In the genomic region with DNA sequence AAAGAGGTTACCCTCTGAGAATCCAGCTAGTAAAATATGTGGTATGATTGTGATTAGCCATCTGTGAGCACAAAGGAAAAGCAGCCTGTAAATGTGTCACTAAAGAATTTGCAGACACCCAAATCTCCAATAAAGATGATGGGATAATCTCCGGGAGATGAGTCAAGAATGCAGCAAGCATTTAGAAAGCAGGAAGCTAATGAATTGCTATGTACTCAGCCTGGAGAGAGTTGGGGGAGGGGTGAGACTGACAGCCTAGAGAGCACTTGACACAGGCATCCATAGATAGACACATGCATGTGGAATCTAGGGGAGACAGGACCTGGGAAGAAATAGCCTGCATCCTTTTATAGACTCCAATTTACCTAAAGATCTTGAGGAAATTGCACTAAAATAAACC, we compare ENCODE assay signal across 11 mouse cellular contexts.
DNase-seq lines count a peak whose midpoint lies in the region; ATAC-seq and TF ChIP-seq lines count a peak whose summit lies in the region.
"Had no signal": no experiment of that assay in that cellular context is flagged by ENCODE, and none has a peak within 500 bp of the region (broad histone marks: within the 10 kb centered on the region; RNA-seq: fewer than 3 reads in every experiment).

No protein-coding gene starts in this region.

- H3K9ac ChIP-seq in heart, embryonic 13.5 days = no peak overlapping the region
- no peak overlapping the region for H3K9ac ChIP-seq in midbrain, embryonic 13.5 days (replicated peaks)
- no peak overlapping the region for H3K9ac ChIP-seq in midbrain, embryonic 16.5 days (ENCODE audit: low read depth, low read length)
- H3K9ac ChIP-seq in embryonic facial prominence, embryonic 11.5 days (replicated peaks; ENCODE audit: low read length) = no peak overlapping the region
- H3K9ac ChIP-seq in liver, postnatal 0 days (replicated peaks) = no peak overlapping the region
- H3K9ac ChIP-seq: hindbrain, embryonic 13.5 days; liver, embryonic 14.5 days had no signal

- no peak for ATAC-seq in heart, embryonic 13.5 days (ENCODE audit: extremely low read depth, insufficient number of reproducible peaks, low FRiP score, low TSS enrichment)
- peak; percentile 70; the same call in 1 of the 2 replicates for ATAC-seq in midbrain, embryonic 13.5 days
- no peak for ATAC-seq in midbrain, embryonic 16.5 days
- no peak for ATAC-seq in embryonic facial prominence, embryonic 11.5 days (replicated peaks; ENCODE audit: insufficient number of reproducible peaks, low FRiP score, low TSS enrichment, low read depth)
- ATAC-seq in liver, postnatal 0 days = no peak

- no peaks in the 10 kb centered on the region for H3K9me3 ChIP-seq in heart, embryonic 13.5 days
- no peaks in the 10 kb centered on the region for H3K9me3 ChIP-seq in midbrain, embryonic 13.5 days
- H3K9me3 ChIP-seq in midbrain, embryonic 16.5 days (replicated peaks; ENCODE audit: control insufficient read depth, low read length, poor library complexity, severe bottlenecking) = no peaks in the 10 kb centered on the region
- no peaks in the 10 kb centered on the region for H3K9me3 ChIP-seq in embryonic facial prominence, embryonic 11.5 days (replicated peaks; ENCODE audit: control insufficient read depth, low read length)
- no peaks in the 10 kb centered on the region for H3K9me3 ChIP-seq in liver, postnatal 0 days (ENCODE audit: low read length)
- H3K9me3 ChIP-seq: hindbrain, embryonic 13.5 days had no signal

- no peak for TF ChIP-seq EP300 in liver, postnatal 0 days (IDR thresholded peaks at IDR 0.05; ENCODE audit: low read depth)

- no peak overlapping the region for H3K4me3 ChIP-seq in heart, embryonic 13.5 days
- H3K4me3 ChIP-seq in midbrain, embryonic 13.5 days (replicated peaks) = no peak overlapping the region
- H3K4me3 ChIP-seq in midbrain, embryonic 16.5 days (ENCODE audit: low read depth, low read length) = no peak overlapping the region
- H3K4me3 ChIP-seq in embryonic facial prominence, embryonic 11.5 days (ENCODE audit: low read depth, low read length) = no peak overlapping the region
- no peak overlapping the region for H3K4me3 ChIP-seq in liver, postnatal 0 days (ENCODE audit: low read depth, low read length)
- H3K4me3 ChIP-seq: hindbrain, embryonic 13.5 days had no signal

- H3K27ac ChIP-seq in heart, embryonic 13.5 days (replicated peaks) = peak overlapping the region; percentile 30
- no peak overlapping the region for H3K27ac ChIP-seq in midbrain, embryonic 13.5 days
- H3K27ac ChIP-seq in midbrain, embryonic 16.5 days (ENCODE audit: low read length) = no peak overlapping the region
- H3K27ac ChIP-seq in embryonic facial prominence, embryonic 11.5 days (replicated peaks; ENCODE audit: low read depth, low read length) = no peak overlapping the region
- no peak overlapping the region for H3K27ac ChIP-seq in liver, postnatal 0 days (ENCODE audit: low read depth)
- H3K27ac ChIP-seq: hindbrain, embryonic 13.5 days; liver, embryonic 14.5 days; stomach, postnatal 0 days had no signal

- no peaks in the 10 kb centered on the region for H3K36me3 ChIP-seq in heart, embryonic 13.5 days
- H3K36me3 ChIP-seq in midbrain, embryonic 13.5 days = no peaks in the 10 kb centered on the region
- H3K36me3 ChIP-seq in midbrain, embryonic 16.5 days (ENCODE audit: control insufficient read depth, insufficient read depth, low read length) = no peaks in the 10 kb centered on the region
- H3K36me3 ChIP-seq in embryonic facial prominence, embryonic 11.5 days (replicated peaks; ENCODE audit: control insufficient read depth, insufficient read depth, low read depth, low read length) = no peaks in the 10 kb centered on the region
- H3K36me3 ChIP-seq in liver, postnatal 0 days (replicated peaks; ENCODE audit: insufficient read depth, low read length) = no peaks in the 10 kb centered on the region
- H3K36me3 ChIP-seq: hindbrain, embryonic 13.5 days had no signal

- DNase-seq in heart, adult 11 months = no peak
- peak; percentile 36 for DNase-seq in embryonic facial prominence, embryonic 11.5 days (ENCODE audit: low spot score)
- DNase-seq in mesoderm, embryonic 11.5 days (ENCODE audit: low read depth, low spot score) = peak; percentile 71
- DNase-seq in adrenal gland, adult 18-20 months (ENCODE audit: low spot score in 2 of 2) = no peak
- DNase-seq in liver, postnatal 0 days = no peak

- peaks cover 23% of the 10 kb centered on the region for H3K4me1 ChIP-seq in heart, embryonic 13.5 days
- peaks cover 29% of the 10 kb centered on the region for H3K4me1 ChIP-seq in midbrain, embryonic 13.5 days (replicated peaks)
- peaks cover 5% of the 10 kb centered on the region for H3K4me1 ChIP-seq in midbrain, embryonic 16.5 days (ENCODE audit: control insufficient read depth, insufficient read depth, low read length)
- H3K4me1 ChIP-seq in embryonic facial prominence, embryonic 11.5 days (ENCODE audit: control insufficient read depth, insufficient read depth, low read length) = no peaks in the 10 kb centered on the region
- H3K4me1 ChIP-seq in liver, postnatal 0 days (ENCODE audit: insufficient read depth) = no peaks in the 10 kb centered on the region

- 3% methylated on average over 1 of the region's 1 CpGs for WGBS in heart, embryonic 13.5 days
- 10% methylated on average over 1 of the region's 1 CpGs for WGBS in midbrain, embryonic 13.5 days
- WGBS in midbrain, embryonic 16.5 days = 19% methylated on average over 1 of the region's 1 CpGs
- 33% methylated on average over 1 of the region's 1 CpGs for WGBS in embryonic facial prominence, embryonic 11.5 days
- 28% methylated on average over 1 of the region's 1 CpGs for WGBS in liver, postnatal 0 days (ENCODE audit: insufficient replicate concordance)

- H3K27me3 ChIP-seq in heart, embryonic 13.5 days (replicated peaks) = no peaks in the 10 kb centered on the region
- no peaks in the 10 kb centered on the region for H3K27me3 ChIP-seq in midbrain, embryonic 13.5 days
- no peaks in the 10 kb centered on the region for H3K27me3 ChIP-seq in midbrain, embryonic 16.5 days (ENCODE audit: control insufficient read depth, insufficient read depth, low read depth, low read length)
- H3K27me3 ChIP-seq in embryonic facial prominence, embryonic 11.5 days (ENCODE audit: control insufficient read depth, insufficient read depth, low read length) = no peaks in the 10 kb centered on the region
- H3K27me3 ChIP-seq in liver, postnatal 0 days (ENCODE audit: insufficient read depth, low read length) = no peaks in the 10 kb centered on the region
- H3K27me3 ChIP-seq: hindbrain, embryonic 13.5 days had no signal

- no peak overlapping the region for H3K4me2 ChIP-seq in heart, embryonic 13.5 days
- H3K4me2 ChIP-seq in midbrain, embryonic 13.5 days (replicated peaks) = no peak overlapping the region
- H3K4me2 ChIP-seq in midbrain, embryonic 16.5 days (ENCODE audit: low read length) = no peak overlapping the region
- no peak overlapping the region for H3K4me2 ChIP-seq in embryonic facial prominence, embryonic 11.5 days (ENCODE audit: low read depth, low read length)
- no peak overlapping the region for H3K4me2 ChIP-seq in liver, postnatal 0 days (ENCODE audit: low read depth, low read length)
- H3K4me2 ChIP-seq: hindbrain, embryonic 13.5 days had no signal

- no peak for TF ChIP-seq CTCF in liver, postnatal 0 days (IDR thresholded peaks at IDR 0.05; ENCODE audit: low read depth)

Comparison
In these comparisons a context has a peak if more than half of its experiments do, and no peak if none do; other contexts are left out.
1. DNase-seq: peak in embryonic facial prominence, embryonic 11.5 days (single experiment) and mesoderm, embryonic 11.5 days (single experiment); none in heart, adult 11 months (single experiment), adrenal gland, adult 18-20 months (0 of 2) and liver, postnatal 0 days (single experiment).